Mouse (Mus musculus): ENCODE measurements around the gene Olfr1415. TPM values are rescaled to one million over a fixed set of nuclear protein-coding genes. Genes with fewer than 3 reads are reported as not detected.

The Olfr1415 gene
- polyA plus RNA-seq, 1 experiment from 2014 or later: not detected

DNA sequence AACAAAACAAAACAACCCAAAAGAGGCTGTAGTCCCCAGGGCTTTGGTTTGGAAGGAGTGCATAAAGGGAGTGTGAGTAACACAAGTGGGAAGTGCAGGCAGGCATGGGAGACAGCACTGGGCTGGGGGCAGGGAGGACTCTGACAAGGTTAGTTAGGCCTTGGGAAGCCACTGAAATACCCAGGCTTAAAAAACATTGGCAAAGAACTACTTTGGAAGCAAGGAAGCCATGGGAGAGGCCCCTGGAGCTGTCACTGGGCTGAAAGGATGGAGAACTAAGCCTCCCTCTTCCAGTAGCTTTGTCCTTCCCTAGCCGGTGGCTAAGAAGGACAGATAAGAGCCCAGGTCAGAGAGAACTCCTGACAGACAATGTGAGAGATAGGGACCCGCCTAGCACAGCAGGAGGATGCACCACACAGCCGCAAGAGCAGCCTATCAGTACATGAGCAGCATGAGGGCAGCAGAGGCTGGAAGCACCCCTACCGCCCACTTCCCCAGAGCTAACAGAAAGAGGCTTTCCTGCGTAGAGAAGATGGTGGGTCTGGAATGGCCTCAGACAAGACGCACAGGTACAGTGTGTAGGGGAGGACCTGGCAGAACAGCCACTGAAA, 54.3 kb downstream of the Olfr1415 start:
- peaks cover 3% of the 10 kb centered on the region; the same call in 1 of the 2 replicates for H3K36me3 ChIP-seq (ENCODE audit: control insufficient read depth, insufficient read depth, low read length)
- no peak overlapping the region for H3K9ac ChIP-seq (ENCODE audit: low read depth, low read length)
- 74% methylated on average over 6 of the region's 6 CpGs for WGBS

GRCm38 (mm10) chr1:92440066-92440750, 55.7 kb downstream of the Olfr1415 start:
- Histone ChIP-seq H3K9ac (ENCODE audit: low read depth, low read length) (no peak overlapping the region), H3K36me3 (ENCODE audit: control insufficient read depth, insufficient read depth, low read length) (peaks cover 3% of the 10 kb centered on the region; the same call in 1 of the 2 replicates), H3K4me2 (replicated peaks; ENCODE audit: low read depth, low read length) (no peak overlapping the region), H3K9me3 (ENCODE audit: control insufficient read depth, low read length) (no peaks in the 10 kb centered on the region), H3K4me1 (replicated peaks; ENCODE audit: control insufficient read depth, insufficient read depth, low read length) (no peaks in the 10 kb centered on the region), H3K4me3 (ENCODE audit: low read depth, low read length) (no peak overlapping the region), H3K27me3 (ENCODE audit: control insufficient read depth, insufficient read depth, low read length) (no peaks in the 10 kb centered on the region), H3K27ac (ENCODE audit: low read depth, low read length) (no peak overlapping the region)
- no peak for ATAC-seq (ENCODE audit: low FRiP score)
- DNase-seq (ENCODE audit: low spot score): no peak
- WGBS: 84% methylated on average over 9 of the region's 9 CpGs

More for the DNA sequence above, 54.3 kb downstream of the Olfr1415 start:
- Histone ChIP-seq H3K4me1 (replicated peaks; ENCODE audit: control insufficient read depth, insufficient read depth, low read length) (no peaks in the 10 kb centered on the region), H3K9me3 (ENCODE audit: control insufficient read depth, low read length) (no peaks in the 10 kb centered on the region), H3K27me3 (ENCODE audit: control insufficient read depth, insufficient read depth, low read length) (no peaks in the 10 kb centered on the region), H3K27ac (ENCODE audit: low read depth, low read length) (no peak overlapping the region), H3K4me2 (replicated peaks; ENCODE audit: low read depth, low read length) (no peak overlapping the region), H3K4me3 (ENCODE audit: low read depth, low read length) (no peak overlapping the region)
- no peak for ATAC-seq (ENCODE audit: low FRiP score)
- no peak for DNase-seq (ENCODE audit: low spot score)

Other genes starting within 250 kb of the Olfr1415 start
- 287 and 289 TPM in 2 replicates for gene Ndufa10, start 22.2 kb downstream of the Olfr1415 start, polyA plus RNA-seq (2014; fragmentation: Nextera tagmentation; extraction: Ambion mirVana)
- gene Olfr1416, start 11.0 kb downstream of the Olfr1415 start, polyA plus RNA-seq (2014; fragmentation: Nextera tagmentation; extraction: Ambion mirVana): not detected in 2 replicates
- not detected in 2 replicates for gene Olfr1414, start 22.6 kb upstream of the Olfr1415 start, polyA plus RNA-seq (2014; fragmentation: Nextera tagmentation; extraction: Ambion mirVana)
- not detected in 2 replicates for gene Olfr1413, start 75.2 kb upstream of the Olfr1415 start, polyA plus RNA-seq (2014; fragmentation: Nextera tagmentation; extraction: Ambion mirVana)
- not detected in 2 replicates for gene Olfr1412, start 89.7 kb upstream of the Olfr1415 start, polyA plus RNA-seq (2014; fragmentation: Nextera tagmentation; extraction: Ambion mirVana)
- gene Olfr1411, start 98.3 kb upstream of the Olfr1415 start, polyA plus RNA-seq (2014; fragmentation: Nextera tagmentation; extraction: Ambion mirVana): not detected in 2 replicates
- gene Olfr1410, start 109.7 kb upstream of the Olfr1415 start, polyA plus RNA-seq (2014; fragmentation: Nextera tagmentation; extraction: Ambion mirVana): not detected in 2 replicates
- 0.09 TPM in 1 of 2 replicates, not detected in the other for gene Olfr12, start 121.7 kb upstream of the Olfr1415 start, polyA plus RNA-seq (2014; fragmentation: Nextera tagmentation; extraction: Ambion mirVana)
- 388 and 392 TPM in 2 replicates for gene Cops9, start 145.9 kb upstream of the Olfr1415 start, polyA plus RNA-seq (2014; fragmentation: Nextera tagmentation; extraction: Ambion mirVana)
- gene Otos, start 152.7 kb upstream of the Olfr1415 start, polyA plus RNA-seq (2014; fragmentation: Nextera tagmentation; extraction: Ambion mirVana): 0.09 and 0.10 TPM in 2 replicates